Mouse (Mus musculus): ENCODE results near the gene Zbtb2. TPM values are rescaled to one million over a fixed set of nuclear protein-coding genes. Genes with fewer than 3 reads are reported as not detected.
A peak's percentile ranks its signal among the peaks of the same experiment; 100 is the strongest.
"Not testable (repeated sequence)": the region's sequence is repeated elsewhere in the genome, so short reads cannot be mapped to it uniquely, and the experiment has no call there.

Gene Zbtb2
- total RNA-seq (2012; rRNA removed), result 6.1 and 8.4 TPM in 2 replicates
- total RNA-seq (2014; rRNA removed), result 11.4 and 12.4 TPM in 2 replicates
- polyA plus RNA-seq (2012; ENCODE audit: insufficient read length, low read depth), result 8.9 and 11.1 TPM in 2 replicates

- H3K4me2 ChIP-seq (ENCODE audit: insufficient read depth, low read depth, poor library complexity, severe bottlenecking), result peak within 1 kb of the TSS; percentile 80
- peak within 1 kb of the TSS; percentile 76 to 97 (median 79) for H3K4me3 ChIP-seq (replicated peaks in 1 of 3; ENCODE audit: low read depth in 2 of 3, low read length in 2 of 3, poor library complexity in 1 of 3)
- H3K27me3 ChIP-seq (replicated peaks), result no peaks in the 10 kb centered on the region
- peaks cover 57% of the 10 kb centered on the region for H3K79me2 ChIP-seq (replicated peaks; ENCODE audit: control insufficient read depth, extremely low read depth, insufficient read depth, poor library complexity, severe bottlenecking)
- peak within 1 kb of the TSS; percentile 94 for H3K27ac ChIP-seq (ENCODE audit: insufficient read depth, low read depth)
- DNase-seq (ENCODE audit: extremely low read depth), result peak; percentile 37
- in situ Hi-C loops (cut with MboI; ENCODE audit: low pct_ligation_motif_present, low pct_unique_long_range_greater_than_20kb, low sequenced_read_pairs), result no loop called here
- dilution Hi-C loops (cut with MboI; ENCODE audit: extremely low pct_ligation_motif_present, extremely low pct_unique_long_range_greater_than_20kb, low sequenced_read_pairs), result no loop called here
- peak; percentile 26; the same call in 1 of the 2 replicates for TF ChIP-seq BHLHE40 (IDR thresholded peaks at IDR 0.05; ENCODE audit: low read depth, low read length)
- no peak for TF ChIP-seq IRF4 (IDR thresholded peaks at IDR 0.05; ENCODE audit: low read depth, low read length)
- peak; percentile 59 for TF ChIP-seq USF1 (IDR thresholded peaks at IDR 0.05; ENCODE audit: low read depth, low read length)
- no peaks in the 10 kb centered on the region for H3K9me3 ChIP-seq (replicated peaks; ENCODE audit: low read length)
- H3K4me1 ChIP-seq (ENCODE audit: control insufficient read depth in 1 of 2, insufficient read depth in 2 of 2), result peaks cover 11 to 42% of the 10 kb centered on the region in 2 experiments
- peaks cover under 1 to 21% of the 10 kb centered on the region in 2 experiments for H3K36me3 ChIP-seq (replicated peaks in 1 of 2; ENCODE audit: control insufficient read depth in 1 of 2, insufficient read depth in 1 of 2, low read length in 1 of 2)
- H3K9ac ChIP-seq (ENCODE audit: insufficient read depth, low read depth), result peak within 1 kb of the TSS; percentile 98
These were observed at the start of gene Zbtb2 for GRCm38 (mm10) chr10:4387701-4388383. TSS of gene Zbtb2 (minus strand) at chr10:4388108.

- dilution Hi-C loops (cut with MboI; ENCODE audit: extremely low pct_ligation_motif_present, extremely low pct_unique_long_range_greater_than_20kb, low sequenced_read_pairs) (no loop called here), in situ Hi-C loops (cut with MboI; ENCODE audit: low pct_ligation_motif_present, low pct_unique_long_range_greater_than_20kb, low sequenced_read_pairs) (no loop called here)
- TF ChIP-seq NELFE (IDR thresholded peaks at IDR 0.05; ENCODE audit: low read depth, low read length), result no peak
- Histone ChIP-seq H3K27ac (ENCODE audit: insufficient read depth, low read depth) (no peak overlapping the region), H3K79me2 (replicated peaks; ENCODE audit: control insufficient read depth, extremely low read depth, insufficient read depth, poor library complexity, severe bottlenecking) (peaks cover 21% of the 10 kb centered on the region), H3K4me2 (ENCODE audit: insufficient read depth, low read depth, poor library complexity, severe bottlenecking) (no peak overlapping the region), H3K4me3 (replicated peaks in 1 of 3; ENCODE audit: low read depth in 2 of 3, low read length in 2 of 3, poor library complexity in 1 of 3) (no peak overlapping the region), H3K9me3 (replicated peaks; ENCODE audit: low read length) (no peaks in the 10 kb centered on the region), H3K27me3 (replicated peaks) (no peaks in the 10 kb centered on the region), H3K9ac (ENCODE audit: insufficient read depth, low read depth) (no peak overlapping the region), H3K4me1 (ENCODE audit: control insufficient read depth in 1 of 2, insufficient read depth in 2 of 2) (peaks cover 3 to 38% of the 10 kb centered on the region in 2 experiments; a peak in 3 of 4 replicates), H3K36me3 (replicated peaks in 1 of 2; ENCODE audit: control insufficient read depth in 1 of 2, insufficient read depth in 1 of 2, low read length in 1 of 2) (peaks cover 33 to 56% of the 10 kb centered on the region in 2 experiments)
- DNase-seq (ENCODE audit: extremely low read depth), result no peak
These were observed 47.5 kb upstream of the Zbtb2 start for GRCm38 (mm10) chr10:4435416-4435815.

GRCm38 (mm10) chr10:4433871-4434270 is 46.0 kb upstream of the Zbtb2 start:
- Histone ChIP-seq H3K4me1 (ENCODE audit: control insufficient read depth in 1 of 2, insufficient read depth in 2 of 2) (peaks cover 7 to 50% of the 10 kb centered on the region in 2 experiments), H3K4me3 (replicated peaks in 1 of 3; ENCODE audit: low read depth in 2 of 3, low read length in 2 of 3, poor library complexity in 1 of 3) (peak overlapping the region; percentile 35 to 89 (median 73))
- in situ Hi-C loops (cut with MboI; ENCODE audit: low pct_ligation_motif_present, low pct_unique_long_range_greater_than_20kb, low sequenced_read_pairs), result not testable (repeated sequence)

More at GRCm38 (mm10) chr10:4433871-4434270, 46.0 kb upstream of the Zbtb2 start:
- Histone ChIP-seq H3K36me3 (replicated peaks in 1 of 2; ENCODE audit: control insufficient read depth in 1 of 2, insufficient read depth in 1 of 2, low read length in 1 of 2) (peaks cover 26 to 45% of the 10 kb centered on the region in 2 experiments), H3K79me2 (replicated peaks; ENCODE audit: control insufficient read depth, extremely low read depth, insufficient read depth, poor library complexity, severe bottlenecking) (peaks cover 31% of the 10 kb centered on the region), H3K4me2 (ENCODE audit: insufficient read depth, low read depth, poor library complexity, severe bottlenecking) (peak overlapping the region; percentile 82), H3K9ac (ENCODE audit: insufficient read depth, low read depth) (peak overlapping the region; percentile 96), H3K27ac (ENCODE audit: insufficient read depth, low read depth) (peak overlapping the region; percentile 77)
- peak; percentile 43 for DNase-seq (ENCODE audit: extremely low read depth)
- H3K27me3 ChIP-seq (replicated peaks); H3K9me3 ChIP-seq (replicated peaks; ENCODE audit: low read length); dilution Hi-C loops (cut with MboI; ENCODE audit: extremely low pct_ligation_motif_present, extremely low pct_unique_long_range_greater_than_20kb, low sequenced_read_pairs): not testable (repeated sequence)
- TF ChIP-seq IRF4 (IDR thresholded peaks at IDR 0.05; ENCODE audit: low read depth, low read length) (peak; percentile 62), ZNF384 (IDR thresholded peaks at IDR 0.05; ENCODE audit: low read depth, low read length) (peak; percentile 20; the same call in 1 of the 2 replicates), TCF12 (IDR thresholded peaks at IDR 0.05; ENCODE audit: low read depth, low read length) (peak; percentile 39; the same call in 1 of the 2 replicates), POLR2A (IDR thresholded peaks at IDR 0.05; ENCODE audit: low read depth, low read length) (peak; percentile 48; the same call in 1 of the 2 replicates), MYC (IDR thresholded peaks at IDR 0.05; ENCODE audit: low read depth, low read length) (0 out of 2 replicates have a peak, but pooled peaks have one; percentile 19), EP300 (IDR thresholded peaks at IDR 0.05; ENCODE audit: low read length) (peak; percentile 25; the same call in 1 of the 2 replicates), SIN3A (IDR thresholded peaks at IDR 0.05; ENCODE audit: low read length) (peak; percentile 42; the same call in 1 of the 2 replicates), ETS1 (conservative IDR thresholded peaks at IDR 0.05; ENCODE audit: low read depth, low read length) (0 out of 2 replicates have a peak, but pooled peaks have one; percentile 13), BHLHE40 (IDR thresholded peaks at IDR 0.05; ENCODE audit: low read depth, low read length) (peak; percentile 46), MAZ (IDR thresholded peaks at IDR 0.05; ENCODE audit: low read depth, low read length) (0 out of 2 replicates have a peak, but pooled peaks have one; percentile 16)
